Mouse (Mus musculus) c-Kit-negative CD71-positive TER-119-positive erythroid progenitor cells, embryonic 14.5 days (primary cell): ENCODE measurements around the gene Sptlc2.
"Not testable (repeated sequence)": the region's sequence is repeated elsewhere in the genome, so short reads cannot be mapped to it uniquely, and the experiment has no call there.

Experiments used
- DNase-seq: peaks from one replicate; pipeline ENCODE4 v3.0.0-alpha.2; 2013; ENCODE audit warnings: low read depth, low spot score

Sptlc2 gene

GRCm38 (mm10) chr12:87331908-87332307 lies 56.2 kb downstream of the Sptlc2 start:
- no peak for DNase-seq

GRCm38 (mm10) chr12:87331053-87331456 lies 57.1 kb downstream of the Sptlc2 start:
- no peak for DNase-seq

GRCm38 (mm10) chr12:87330213-87330612 lies 57.9 kb downstream of the Sptlc2 start:
- no peak for DNase-seq

GRCm38 (mm10) chr12:87328025-87328424 lies 60.1 kb downstream of the Sptlc2 start:
- DNase-seq, result no peak

- no peak for DNase-seq
These were observed 60.5 kb downstream of the Sptlc2 start for GRCm38 (mm10) chr12:87327610-87328009.

- DNase-seq, result no peak
These were observed 62.7 kb downstream of the Sptlc2 start for GRCm38 (mm10) chr12:87325452-87325851.

- no peak for DNase-seq
These were observed 68.9 kb downstream of the Sptlc2 start for GRCm38 (mm10) chr12:87319229-87319628.

- DNase-seq, result no peak
These were observed 70.2 kb downstream of the Sptlc2 start for GRCm38 (mm10) chr12:87317951-87318350.

- DNase-seq, result no peak
These were observed 75.1 kb downstream of the Sptlc2 start for GRCm38 (mm10) chr12:87313098-87313497.

- not testable (repeated sequence) for DNase-seq
These were observed 81.6 kb downstream of the Sptlc2 start for GRCm38 (mm10) chr12:87306584-87306844.

- no peak for DNase-seq
These were observed 82.2 kb downstream of the Sptlc2 start for GRCm38 (mm10) chr12:87305767-87306583.

- no peak for DNase-seq
These were observed 87.0 kb downstream of the Sptlc2 start for GRCm38 (mm10) chr12:87301189-87301588.

- DNase-seq, result no peak
These were observed 87.8 kb downstream of the Sptlc2 start for GRCm38 (mm10) chr12:87300441-87300690.

- no peak for DNase-seq
These were observed 88.3 kb downstream of the Sptlc2 start, which contains the start of gene Ism2 for GRCm38 (mm10) chr12:87299657-87300440. Gene Ism2, minus strand, starts transcription at chr12:87299705.

GRCm38 (mm10) chr12:87299037-87299656 lies 89.0 kb downstream of the Sptlc2 start:
- no peak for DNase-seq

GRCm38 (mm10) chr12:87293934-87294333 lies 94.2 kb downstream of the Sptlc2 start:
- no peak for DNase-seq

- DNase-seq, result no peak
These were observed 99.1 kb downstream of the Sptlc2 start for GRCm38 (mm10) chr12:87289100-87289499.

- DNase-seq, result no peak
These were observed 103.4 kb downstream of the Sptlc2 start for GRCm38 (mm10) chr12:87284726-87285125.

- DNase-seq, result no peak
These were observed 103.9 kb downstream of the Sptlc2 start for GRCm38 (mm10) chr12:87284268-87284667.

- DNase-seq, result no peak
These were observed 104.4 kb downstream of the Sptlc2 start for GRCm38 (mm10) chr12:87283706-87284105.

- DNase-seq, result no peak
These were observed 105.4 kb downstream of the Sptlc2 start for GRCm38 (mm10) chr12:87282743-87283142.

GRCm38 (mm10) chr12:87281766-87282165 lies 106.4 kb downstream of the Sptlc2 start:
- DNase-seq, result no peak

GRCm38 (mm10) chr12:87279879-87280278 lies 108.3 kb downstream of the Sptlc2 start:
- DNase-seq, result no peak
